Mouse (Mus musculus) kidney, adult 8-10 months (tissue): ENCODE data around the gene Ctnna2.

Source experiments
- DNase-seq, 2 experiments: peaks; one replicate each; pipeline ENCODE4 v3.0.0; 2022

Ctnna2 gene

DNA sequence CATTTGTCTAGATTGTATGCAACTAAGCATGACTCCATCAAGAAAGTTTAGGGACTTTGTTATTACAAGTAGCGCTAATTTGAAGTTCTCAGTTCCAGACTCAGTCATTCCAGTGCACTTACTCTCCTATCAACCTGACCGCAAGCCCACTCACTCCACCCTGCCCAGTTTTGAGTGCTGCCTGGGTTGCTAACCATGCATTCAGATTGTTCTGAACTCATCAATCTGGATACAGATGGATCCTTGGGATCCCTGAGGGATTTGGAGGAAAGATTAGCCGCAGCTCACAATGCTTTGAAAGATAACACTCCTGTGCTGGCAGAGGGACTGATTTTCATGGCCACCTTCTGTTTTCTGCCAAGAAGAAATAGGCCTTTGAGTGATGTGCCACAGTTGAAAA is 168.5 kb downstream of the Ctnna2 start:
- DNase-seq = no peak

DNA sequence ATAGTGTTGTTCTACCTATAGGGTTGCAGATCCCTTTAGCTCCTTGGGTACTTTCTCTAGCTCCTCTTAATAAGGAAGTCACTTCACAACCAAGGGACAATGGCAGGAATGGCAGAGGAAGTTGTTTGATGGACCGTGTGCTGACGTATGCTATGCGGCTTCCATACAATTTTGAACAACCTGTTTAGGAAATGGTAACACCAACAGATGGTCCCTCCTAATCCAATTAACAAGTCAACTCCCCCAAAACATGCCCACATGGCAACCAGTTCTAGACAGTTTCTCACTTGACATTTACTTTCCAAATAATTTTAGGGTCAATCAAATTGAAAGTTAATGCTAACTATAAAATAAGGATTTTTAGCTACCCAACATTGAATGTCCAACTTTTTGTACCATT is 176.9 kb downstream of the Ctnna2 start:
- DNase-seq = no peak

- no peak for DNase-seq
These were observed 196.2 kb downstream of the Ctnna2 start for GRCm38 (mm10) chr6:77783342-77783741.

DNA sequence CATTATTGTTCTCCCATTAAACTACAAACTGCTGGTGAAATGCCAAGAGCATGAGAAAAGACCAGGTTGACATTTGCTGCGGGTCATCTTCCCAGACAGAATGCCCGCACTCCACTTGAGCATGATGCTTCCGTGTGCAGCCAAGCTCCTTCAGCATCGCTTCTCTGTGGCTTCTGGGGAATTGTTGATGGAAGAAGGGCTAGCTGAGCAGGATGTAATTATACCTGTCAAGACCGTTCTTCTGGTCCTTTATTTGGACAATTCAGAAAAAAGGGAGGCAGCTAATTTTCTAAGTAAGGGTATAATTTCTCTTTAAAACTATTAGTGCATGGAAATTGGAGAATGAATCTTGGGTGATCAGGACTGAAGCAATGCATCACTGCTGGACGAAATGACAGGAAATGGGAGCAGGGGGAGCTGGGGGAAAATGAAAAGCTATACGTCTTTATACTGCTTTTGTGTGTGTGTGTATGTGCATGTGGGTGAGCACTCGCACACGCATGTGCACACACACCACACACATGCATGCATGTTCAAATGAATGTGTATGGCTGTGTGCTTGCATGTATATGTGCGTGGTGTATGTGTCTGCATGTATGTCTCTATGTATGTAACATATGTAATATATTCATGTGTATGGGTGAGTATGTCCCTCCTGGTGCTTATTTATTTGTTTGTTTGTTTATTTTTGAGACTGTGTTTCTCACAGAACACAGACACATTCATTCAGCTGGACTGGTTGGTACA is 211.0 kb downstream of the Ctnna2 start:
- no peak for DNase-seq

DNA sequence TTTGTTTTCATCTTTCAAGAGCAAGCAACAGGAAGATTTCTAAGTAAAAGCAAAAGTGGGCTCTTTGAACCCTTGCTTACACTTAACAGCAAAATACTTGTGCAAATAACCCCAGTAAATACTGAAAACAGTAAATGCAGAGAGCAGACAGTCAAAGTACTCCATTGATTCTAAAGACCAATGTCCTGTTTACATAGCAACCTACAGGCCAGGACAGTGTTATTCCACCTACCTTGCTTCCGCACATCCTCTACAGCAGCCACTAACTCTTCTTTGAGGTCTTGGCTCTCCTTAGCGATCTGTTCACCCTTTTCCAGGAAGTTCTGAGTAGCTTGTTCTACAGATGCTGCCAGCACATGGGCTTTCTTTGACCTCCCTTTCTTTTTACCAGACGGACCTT is 221.3 kb downstream of the Ctnna2 start:
- DNase-seq = no peak

DNA sequence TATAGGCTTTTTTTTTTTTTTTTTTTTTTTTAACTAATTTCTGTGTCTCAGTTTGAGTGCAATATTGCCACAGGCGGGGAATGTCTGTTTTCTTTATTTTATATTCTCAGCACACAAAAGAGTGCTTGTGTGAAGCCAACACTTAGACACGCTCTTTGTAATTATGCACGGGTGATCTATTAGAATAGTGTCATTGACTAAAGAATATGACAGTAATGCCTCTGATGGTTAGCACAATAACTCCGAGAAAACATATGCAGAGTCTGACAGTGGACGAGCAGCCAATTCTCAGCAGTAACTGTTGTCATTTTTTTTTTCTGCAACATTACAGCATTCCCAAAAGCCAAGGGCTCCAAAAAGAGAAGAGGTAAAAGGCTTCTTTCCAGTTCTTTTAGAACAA is 234.1 kb downstream of the Ctnna2 start:
- no peak for DNase-seq

GRCm38 (mm10) chr6:77743651-77744050 is 235.8 kb downstream of the Ctnna2 start:
- DNase-seq = no peak

DNA sequence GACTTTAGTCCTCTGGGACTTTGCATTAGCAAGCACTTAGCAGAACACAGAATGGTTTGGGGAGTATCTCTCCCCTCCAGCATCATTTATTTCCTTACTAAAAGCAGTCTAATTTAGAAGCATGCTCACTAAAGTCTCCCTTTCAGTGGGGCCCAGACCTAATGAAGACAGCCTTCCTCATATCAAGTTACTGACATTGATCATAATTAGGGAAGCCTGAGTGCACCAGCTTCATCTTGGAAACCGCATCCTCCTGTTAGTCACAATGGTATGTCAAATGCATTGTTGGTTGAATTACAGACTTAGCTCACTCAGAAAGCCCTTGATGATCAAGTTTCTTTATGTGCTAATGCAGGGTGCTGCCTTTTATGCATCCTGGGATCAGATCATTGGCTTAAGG is 236.5 kb downstream of the Ctnna2 start:
- DNase-seq = no peak

GRCm38 (mm10) chr6:77738640-77739039 is 240.9 kb downstream of the Ctnna2 start:
- no peak for DNase-seq

DNA sequence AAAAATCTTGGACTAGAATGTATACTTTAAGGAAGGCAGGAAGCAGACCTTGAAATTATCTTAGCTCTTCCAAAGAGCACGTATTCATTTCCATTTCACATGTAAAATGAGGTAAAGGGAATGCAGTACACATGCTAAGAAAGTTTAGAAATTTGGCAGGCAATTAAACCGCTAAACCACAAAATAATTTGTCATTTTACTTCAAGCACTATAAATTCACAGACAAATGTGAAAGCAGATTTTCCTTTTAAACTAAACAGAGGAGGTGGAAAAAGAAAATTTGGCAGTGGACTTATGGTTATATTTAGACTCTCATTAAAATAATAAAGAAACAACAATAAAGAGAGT is 254.6 kb downstream of the Ctnna2 start:
- no peak for DNase-seq

DNA sequence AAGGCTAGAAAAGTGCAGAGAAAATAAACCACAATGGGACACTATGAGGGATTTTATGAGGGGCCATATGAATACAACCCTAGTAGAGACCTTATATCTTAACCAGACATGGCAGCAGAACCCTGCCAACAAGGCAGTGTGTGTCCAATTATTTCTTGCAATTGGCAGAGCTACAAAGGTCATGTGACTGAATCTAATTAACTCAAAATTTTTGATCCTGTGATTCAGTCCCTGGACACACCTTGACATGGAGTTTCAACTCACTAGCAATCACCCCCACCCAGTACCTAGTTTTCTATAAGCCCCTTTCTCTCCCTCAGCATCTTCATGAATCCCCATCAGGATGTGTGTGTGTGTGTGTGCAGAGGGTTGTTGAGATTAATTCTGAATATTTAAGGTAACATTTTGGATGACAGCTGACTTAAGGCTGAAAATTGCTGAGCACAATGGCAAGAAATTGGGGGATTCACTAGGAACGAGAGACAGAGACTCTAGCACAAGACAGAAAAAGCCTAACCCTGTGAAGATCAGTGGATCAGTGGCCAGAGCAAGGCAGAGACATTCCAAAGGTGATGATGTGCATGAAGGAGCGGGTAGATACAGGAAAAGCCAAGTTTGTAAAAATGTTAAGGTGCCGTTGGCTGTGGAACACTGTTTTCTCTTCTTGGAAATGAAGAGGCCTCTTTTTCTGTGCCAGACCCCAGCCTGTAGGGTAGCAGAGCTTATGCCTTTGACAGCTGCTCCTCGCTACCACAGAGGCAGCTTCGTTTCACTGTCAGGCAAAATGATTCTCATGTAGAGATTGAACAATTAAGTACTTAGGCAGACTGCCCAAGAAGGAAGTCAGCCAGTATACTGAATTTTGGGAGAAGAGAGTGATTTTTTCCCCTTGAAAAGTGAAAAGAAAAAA is 255.2 kb downstream of the Ctnna2 start:
- no peak for DNase-seq

DNA sequence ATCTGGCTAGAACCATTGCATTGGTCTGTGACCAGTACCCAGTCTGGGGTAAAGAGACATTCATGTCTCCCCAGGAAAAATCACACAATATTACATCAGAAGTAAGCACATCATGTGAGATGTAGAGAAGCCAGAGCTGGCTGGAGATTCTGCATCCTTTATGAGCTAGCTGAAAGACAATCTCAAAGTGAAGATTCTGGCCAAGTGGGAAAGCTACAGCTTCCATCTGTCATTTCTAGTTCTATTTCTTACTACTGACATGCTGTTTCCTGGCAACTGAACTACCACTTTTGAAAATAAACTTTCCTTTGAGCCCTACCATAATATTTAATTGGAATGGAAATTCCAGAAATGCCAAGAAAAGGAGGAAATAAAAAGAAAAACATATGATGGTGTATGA is 285.4 kb downstream of the Ctnna2 start:
- DNase-seq = no peak

DNA sequence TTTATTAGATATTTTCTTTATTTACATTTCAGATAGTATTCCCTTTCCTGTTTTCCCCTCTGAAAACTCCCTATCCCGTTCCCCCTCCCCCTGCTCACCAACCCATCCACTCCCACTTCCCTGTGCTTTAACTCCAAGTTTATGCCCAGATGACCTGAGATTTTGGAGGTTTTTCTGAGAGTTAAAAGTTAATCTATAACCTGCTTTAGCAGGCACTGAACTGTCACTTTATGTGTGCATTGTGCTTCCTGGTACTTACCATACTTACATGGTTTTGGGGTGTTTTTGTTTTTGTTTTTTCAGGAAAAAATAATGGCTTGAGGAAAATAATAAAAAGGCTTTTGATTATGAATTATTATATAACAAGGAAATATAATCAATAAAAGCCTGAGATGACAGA is 292.3 kb downstream of the Ctnna2 start:
- DNase-seq = no peak

DNA sequence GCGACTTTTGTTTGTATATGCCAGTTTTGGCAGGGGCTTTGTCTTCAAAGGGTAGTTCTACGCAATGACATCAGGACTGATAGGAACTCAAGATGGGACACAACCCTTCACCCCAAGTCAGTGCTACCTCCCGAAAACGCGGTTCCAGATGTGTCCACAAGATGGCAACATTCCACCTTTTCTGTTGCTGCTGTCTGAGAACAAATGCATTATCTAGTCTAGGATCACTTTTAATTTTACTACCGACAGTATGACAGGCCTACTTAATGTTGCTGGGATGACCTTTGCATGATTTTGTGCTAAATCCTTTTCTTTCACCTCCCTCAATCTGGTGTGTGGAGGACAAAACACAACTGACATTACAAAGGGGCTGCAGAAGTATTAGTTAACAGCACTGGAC is 329.4 kb downstream of the Ctnna2 start:
- peak; percentile 7 to 59 for DNase-seq

DNA sequence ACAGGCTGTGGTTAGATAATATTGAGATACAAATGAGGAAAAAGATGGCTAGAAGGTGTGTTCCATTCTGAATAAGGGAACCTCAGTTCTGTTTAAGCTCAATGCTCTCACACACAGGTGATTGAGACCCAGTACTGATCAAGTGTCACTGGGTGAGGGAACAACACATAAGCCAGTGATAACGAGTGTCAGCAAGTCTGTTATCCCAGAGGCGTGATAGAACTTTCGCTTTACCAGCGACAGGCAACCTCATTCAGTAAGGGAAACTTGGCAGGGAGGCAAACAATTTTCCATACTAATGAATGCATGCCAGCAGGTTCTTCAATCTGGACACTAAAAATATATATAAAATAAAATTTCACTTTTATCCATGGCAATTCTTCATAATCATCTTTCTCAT is 334.9 kb downstream of the Ctnna2 start:
- DNase-seq = no peak

GRCm38 (mm10) chr6:77638784-77639183 is 340.7 kb downstream of the Ctnna2 start:
- no peak for DNase-seq

- peak; percentile 6 to 45 for DNase-seq
These were observed 345.5 kb downstream of the Ctnna2 start for GRCm38 (mm10) chr6:77633997-77634396.

GRCm38 (mm10) chr6:77628573-77629192 is 350.8 kb downstream of the Ctnna2 start:
- peak; percentile 27 to 29 for DNase-seq

DNA sequence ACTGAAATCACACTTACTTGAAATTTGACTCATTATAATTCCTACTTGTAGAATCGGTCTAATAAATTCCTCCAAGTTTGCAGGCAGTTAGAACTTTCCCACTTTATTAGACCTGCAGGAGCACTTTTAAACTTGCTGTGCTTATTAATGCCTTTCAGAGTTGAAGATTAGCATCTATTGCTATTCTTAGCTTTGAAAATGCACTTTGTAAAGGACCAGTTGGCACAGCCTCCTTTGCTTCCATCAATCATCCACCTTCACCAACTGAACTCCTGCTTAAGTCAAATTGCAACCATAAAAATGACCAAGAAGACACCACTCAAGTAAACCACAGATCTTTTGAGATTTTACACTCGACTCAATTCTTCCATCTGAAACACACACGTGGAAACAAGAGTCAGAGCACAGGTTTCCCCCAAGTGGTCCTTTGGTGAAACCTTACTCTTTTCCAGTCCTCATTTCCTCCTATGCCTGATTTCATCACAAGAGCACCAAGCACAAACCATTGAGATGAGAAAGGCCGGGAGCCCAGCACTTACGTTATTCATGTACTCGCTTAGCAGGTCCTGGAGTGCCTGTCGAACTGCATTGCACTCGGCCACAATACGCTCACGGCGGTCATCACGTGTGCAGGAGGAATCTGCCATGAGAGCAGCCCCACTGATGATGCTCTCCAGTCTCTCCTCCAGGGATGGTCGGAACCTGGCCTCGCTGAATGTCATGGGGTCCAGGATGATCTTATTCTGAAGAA is 374.7 kb downstream of the Ctnna2 start:
- DNase-seq = peak; percentile 71 to 72

- DNase-seq = peak; percentile 63 to 74
These were observed 375.6 kb downstream of the Ctnna2 start for GRCm38 (mm10) chr6:77603914-77604313.

DNA sequence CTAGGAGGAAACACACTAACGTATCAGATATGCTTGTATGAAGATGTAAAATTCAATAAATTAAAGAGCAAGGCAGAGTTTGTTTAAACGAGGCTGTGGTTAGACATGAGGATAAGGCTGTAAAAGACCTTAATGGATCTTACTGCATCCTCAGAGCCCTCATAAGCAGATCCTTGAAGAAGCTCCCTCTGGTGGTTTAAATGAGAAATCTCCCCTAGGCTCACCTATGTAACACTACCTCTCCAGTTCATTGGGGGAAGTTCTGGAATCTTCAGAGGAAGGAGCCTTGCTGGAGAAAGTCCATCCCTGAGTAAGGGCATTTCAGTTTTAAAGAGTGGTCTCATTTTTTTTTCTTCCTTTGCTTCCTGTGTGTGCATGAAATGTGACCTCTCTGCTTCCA is 380.3 kb downstream of the Ctnna2 start:
- DNase-seq = no peak

DNA sequence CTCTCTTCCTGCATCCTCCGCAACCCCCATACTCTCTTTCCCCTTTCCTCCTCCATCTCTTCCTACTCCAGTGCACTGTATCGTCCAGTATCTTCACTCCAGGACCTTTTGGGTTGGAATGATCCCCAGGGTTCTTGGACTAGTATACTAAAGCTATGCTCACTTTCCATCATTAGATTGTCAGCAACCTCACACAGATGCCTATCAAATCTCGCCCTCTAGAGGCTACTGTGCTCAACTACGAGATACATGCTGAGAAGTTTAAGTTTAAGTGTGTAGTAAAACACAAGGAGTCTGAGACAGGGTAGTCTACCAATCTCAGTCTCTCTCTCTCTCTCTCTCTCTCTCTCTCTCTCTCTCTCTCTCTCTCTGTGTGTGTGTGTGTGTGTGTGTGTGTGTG is 396.9 kb downstream of the Ctnna2 start:
- peak in 1 of 2 experiments; percentile 15 for DNase-seq

DNA sequence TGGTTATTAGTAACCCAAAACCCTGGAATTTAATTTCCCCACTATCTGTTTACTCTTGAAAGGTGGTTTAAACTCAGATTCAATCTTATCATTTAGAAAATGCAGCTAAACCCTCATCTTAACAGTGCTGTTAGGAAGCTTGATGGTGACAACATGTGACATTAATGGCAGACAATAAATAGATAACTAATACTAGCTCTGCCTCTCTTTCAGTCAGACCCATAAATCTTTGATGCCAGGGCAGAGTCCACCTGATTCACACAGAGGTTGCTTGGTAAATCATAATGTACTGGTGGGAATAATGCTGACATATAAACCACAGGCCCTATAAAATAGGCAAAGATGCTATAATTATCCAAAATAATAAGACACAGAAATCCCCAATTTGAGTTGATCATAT is 398.6 kb downstream of the Ctnna2 start:
- no peak for DNase-seq
